Mouse (Mus musculus): ENCODE measurements around the gene Morn4.
A peak's percentile ranks its signal among the peaks of the same experiment; 100 is the strongest.

DNA sequence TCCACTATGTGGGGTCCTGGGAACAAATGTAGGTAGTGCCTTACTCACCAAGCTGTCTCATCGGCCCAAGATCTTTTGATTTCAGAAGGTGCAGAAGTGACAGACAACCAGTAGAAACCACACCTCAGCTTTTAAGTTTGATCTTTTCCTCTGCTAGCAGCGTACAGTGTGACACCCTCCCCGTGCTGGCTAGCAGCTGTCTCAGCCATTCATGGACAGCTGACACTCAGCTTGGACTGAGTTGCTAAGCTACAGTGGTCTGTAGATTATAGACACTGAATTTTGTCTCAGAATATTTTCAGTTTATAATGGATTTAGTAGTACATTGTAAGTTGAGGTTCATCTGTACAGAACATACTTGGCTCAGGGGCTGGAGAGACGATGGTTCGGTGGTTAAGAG lies 55.0 kb downstream of the Morn4 start:
- TF ChIP-seq TCF3 (IDR thresholded peaks at IDR 0.05; ENCODE audit: insufficient read length, low read depth) (peak; percentile 76), POLR2A (IDR thresholded peaks at IDR 0.05; ENCODE audit: insufficient read length, low read depth) (no peak), E2F4 (IDR thresholded peaks at IDR 0.05; ENCODE audit: insufficient read depth) (no peak), MYOD1 (IDR thresholded peaks at IDR 0.05; ENCODE audit: control insufficient read depth in 1 of 3, insufficient read length in 2 of 3, low read depth in 2 of 3) (peak; percentile 97 to 99 (median 98))
